In the genomic region with DNA sequence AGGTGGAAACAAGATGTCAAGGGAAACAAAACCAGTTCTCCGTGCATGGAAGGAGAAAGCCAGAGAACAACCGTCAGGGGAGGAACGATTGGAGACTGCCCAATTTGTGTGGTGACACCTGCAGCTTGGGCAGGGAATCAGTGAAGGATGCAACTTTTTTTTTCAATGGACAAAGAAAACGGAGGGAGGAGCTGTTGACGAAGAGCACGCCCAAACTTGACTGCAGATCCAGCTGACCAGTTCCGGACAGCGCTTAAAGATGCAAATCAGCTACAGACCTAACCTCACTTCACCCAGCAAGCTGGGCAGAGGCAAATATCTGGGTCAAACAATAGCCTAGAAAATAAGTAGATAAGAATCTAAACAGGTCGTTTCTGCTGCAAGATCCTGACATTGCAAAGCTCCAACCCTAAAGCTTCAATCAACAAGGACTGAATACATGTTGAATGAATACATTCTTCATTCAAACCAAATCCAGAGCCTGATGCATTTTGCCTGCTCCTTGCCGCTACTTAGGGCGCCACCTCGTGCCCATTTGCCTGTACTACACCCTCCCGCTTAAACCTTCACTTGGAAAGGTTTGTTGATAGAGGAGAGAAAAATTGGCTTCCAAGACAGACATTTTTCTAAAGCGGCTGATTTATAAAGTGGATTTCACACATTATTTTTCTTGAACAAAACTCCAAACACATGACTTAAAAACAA, we compare ENCODE assay signal across 9 mouse cellular contexts.
DNase-seq lines count a peak whose midpoint lies in the region; ATAC-seq lines count a peak whose summit lies in the region.
"Had no signal": no experiment of that assay in that cellular context is flagged by ENCODE, and none has a peak within 500 bp of the region (broad histone marks: within the 10 kb centered on the region; RNA-seq: fewer than 3 reads in every experiment).

No protein-coding gene starts in this region.

- no peaks in the 10 kb centered on the region for H3K9me3 ChIP-seq in forebrain, embryonic 12.5 days
- H3K9me3 ChIP-seq in hindbrain, embryonic 13.5 days = no peaks in the 10 kb centered on the region
- H3K9me3 ChIP-seq: limb, embryonic 13.5 days had no signal

- H3K36me3 ChIP-seq in forebrain, embryonic 12.5 days (replicated peaks) = no peaks in the 10 kb centered on the region
- H3K36me3 ChIP-seq in hindbrain, embryonic 13.5 days = no peaks in the 10 kb centered on the region
- H3K36me3 ChIP-seq: limb, embryonic 13.5 days had no signal

- H3K27me3 ChIP-seq in forebrain, embryonic 12.5 days = no peaks in the 10 kb centered on the region
- H3K27me3 ChIP-seq in hindbrain, embryonic 13.5 days = 0 out of 2 replicates have a peak, but pooled peaks cover 10% of the 10 kb centered on the region

- DNase-seq in MN1 (ENCODE audit: low spot score) = peak; percentile 86
- DNase-seq in c-Kit-negative CD71-positive TER-119-positive erythroid progenitor cells, embryonic 14.5 days (ENCODE audit: low read depth, low spot score) = peak; percentile 38
- peak; percentile 86 to 99 for DNase-seq in layer of hippocampus, postnatal 25 days (ENCODE audit: extremely low spot score in 1 of 2, low spot score in 1 of 2)
- peak; percentile 92 for DNase-seq in right cerebral cortex, postnatal 14 days
- DNase-seq in urinary bladder, postnatal 14 days (ENCODE audit: low spot score) = peak; percentile 93

- no peak overlapping the region for H3K4me3 ChIP-seq in forebrain, embryonic 12.5 days (replicated peaks)
- H3K4me3 ChIP-seq in hindbrain, embryonic 13.5 days = no peak overlapping the region
- H3K4me3 ChIP-seq: limb, embryonic 13.5 days had no signal

- 12% methylated on average over 14 of the region's 14 CpGs for WGBS in forebrain, embryonic 12.5 days
- WGBS in hindbrain, embryonic 13.5 days = 13% methylated on average over 14 of the region's 14 CpGs

- no peak for ATAC-seq in forebrain, embryonic 12.5 days (ENCODE audit: low FRiP score)
- no peak for ATAC-seq in hindbrain, embryonic 13.5 days (ENCODE audit: low FRiP score)
- ATAC-seq in megakaryocyte-erythroid progenitor cell, adult 5-6 weeks (replicated peaks; ENCODE audit: low FRiP score, low TSS enrichment, poor library complexity, severe bottlenecking) = peak; percentile 53; the same call in 1 of the 2 replicates

- H3K4me1 ChIP-seq in forebrain, embryonic 12.5 days = peaks cover 28% of the 10 kb centered on the region
- peaks cover 24% of the 10 kb centered on the region for H3K4me1 ChIP-seq in hindbrain, embryonic 13.5 days (replicated peaks)

- H3K27ac ChIP-seq in forebrain, embryonic 12.5 days = no peak overlapping the region
- no peak overlapping the region for H3K27ac ChIP-seq in hindbrain, embryonic 13.5 days
- H3K27ac ChIP-seq: limb, embryonic 13.5 days had no signal

- no peak overlapping the region for H3K9ac ChIP-seq in forebrain, embryonic 12.5 days
- no peak overlapping the region for H3K9ac ChIP-seq in hindbrain, embryonic 13.5 days
- H3K9ac ChIP-seq: limb, embryonic 13.5 days had no signal

- H3K4me2 ChIP-seq in forebrain, embryonic 12.5 days = peak overlapping the region; percentile 17
- 0 out of 2 replicates have a peak overlapping the region, but pooled peaks have one; percentile 18 for H3K4me2 ChIP-seq in hindbrain, embryonic 13.5 days
- H3K4me2 ChIP-seq: limb, embryonic 13.5 days had no signal

Comparison
In these comparisons a context has a peak if more than half of its experiments do, and no peak if none do; other contexts are left out.
1. DNase-seq: peak in every context shown above with its lines; median percentile 93 in urinary bladder, postnatal 14 days; 92 in layer of hippocampus, postnatal 25 days; 92 in right cerebral cortex, postnatal 14 days; 86 in MN1; 38 in c-Kit-negative CD71-positive TER-119-positive erythroid progenitor cells, embryonic 14.5 days.